Mouse (Mus musculus): ENCODE results near the gene Cyp2a5. TPM values are rescaled to one million over a fixed set of nuclear protein-coding genes. Genes with fewer than 3 reads are reported as not detected.
"Not testable (repeated sequence)": the region's sequence is repeated elsewhere in the genome, so short reads cannot be mapped to it uniquely, and the experiment has no call there.

Gene Cyp2a5
- polyA plus RNA-seq, 1 experiment = not detected

DNA sequence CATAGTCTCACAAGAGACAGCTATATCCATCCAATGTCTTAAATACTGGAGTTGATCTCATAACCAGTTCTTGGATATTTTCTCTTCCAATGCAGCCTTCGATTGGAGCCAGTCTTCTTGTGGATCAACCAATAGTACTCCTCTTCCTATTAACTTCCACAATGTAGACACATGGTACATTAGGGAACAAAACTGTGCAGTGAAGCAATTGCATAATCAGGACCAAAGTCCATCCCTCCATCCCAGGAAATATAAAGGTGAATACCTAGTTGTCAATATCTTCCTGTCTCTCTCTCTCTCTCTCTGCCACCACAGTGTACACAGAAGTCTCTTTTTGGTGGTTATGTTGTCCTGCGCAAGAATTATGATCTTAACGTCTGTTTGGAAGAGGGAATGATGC is 45.5 kb downstream of the Cyp2a5 start:
- H3K4me3 ChIP-seq (ENCODE audit: low read depth, low read length); H3K4me1 ChIP-seq (ENCODE audit: control insufficient read depth, insufficient read depth, insufficient read length, low read length); H3K36me3 ChIP-seq (ENCODE audit: control insufficient read depth, insufficient read depth, low read length); H3K27ac ChIP-seq (ENCODE audit: insufficient read depth, low read depth, low read length); H3K27me3 ChIP-seq (ENCODE audit: control insufficient read depth, insufficient read depth, low read length): not testable (repeated sequence)
- 74% methylated on average over 3 of the region's 3 CpGs for WGBS

Other genes with a start within 250 kb of the Cyp2a5 start
- not detected in 2 replicates for gene Vmn1r185, start 216.8 kb upstream of the Cyp2a5 start, polyA plus RNA-seq (2012; rRNA removed)
- not detected in 2 replicates for gene Cyp2b23, start 148.9 kb upstream of the Cyp2a5 start, polyA plus RNA-seq (2012; rRNA removed)
- not detected in 2 replicates for gene Cyp2b19, start 78.2 kb upstream of the Cyp2a5 start, polyA plus RNA-seq (2012; rRNA removed)
- gene Cyp2g1, start 26.4 kb upstream of the Cyp2a5 start, polyA plus RNA-seq (2012; rRNA removed) = not detected in 2 replicates
- not detected in 2 replicates for gene Cyp2a22, start 104.1 kb downstream of the Cyp2a5 start, polyA plus RNA-seq (2012; rRNA removed)
- gene Cyp2a12, start 193.8 kb downstream of the Cyp2a5 start, polyA plus RNA-seq (2012; rRNA removed) = 0.11 TPM in 1 of 2 replicates, not detected in the other

Measured in small intestine, adult 2 months (tissue).